Mouse (Mus musculus) thymus, adult 2 months (tissue): ENCODE measurements around the gene Tnfrsf19. TPM values are rescaled to one million over a fixed set of nuclear protein-coding genes. Genes with fewer than 3 reads are reported as not detected.

Experiments
- DNase-seq: peaks from one replicate; pipeline ENCODE4 v3.0.0; 2021
- H3K27ac ChIP-seq: fragments of 200-500 bp; 2 replicates; pipeline ENCODE4 v1.5.1; 2012; ENCODE audit warnings: low read length, control low read depth; ENCODE audit not compliant: control insufficient read depth, insufficient read depth
- H3K27me3 ChIP-seq: fragments of 200-500 bp; 2 replicates; pipeline ENCODE4 v1.6.1; 2012; ENCODE audit warnings: mild to moderate bottlenecking, low read length, moderate library complexity, mixed read lengths; ENCODE audit not compliant: control insufficient read depth, insufficient read depth
- H3K36me3 ChIP-seq: fragments of 200-500 bp; 2 replicates; pipeline ENCODE4 v1.6.1; 2012; ENCODE audit warnings: mild to moderate bottlenecking, low read length, moderate library complexity; ENCODE audit not compliant: control insufficient read depth, insufficient read depth
- H3K4me1 ChIP-seq: fragments of 200-500 bp; replicated peaks from 2 replicates; pipeline ENCODE4 v1.6.1; 2012; ENCODE audit warnings: low read length; ENCODE audit not compliant: control insufficient read depth, insufficient read depth
- H3K4me3 ChIP-seq: fragments of 200-500 bp; 2 replicates; pipeline ENCODE4 v1.5.1; 2012; ENCODE audit warnings: mild to moderate bottlenecking, low read length, control low read depth, moderate library complexity; ENCODE audit not compliant: control insufficient read depth, insufficient read depth
- CTCF ChIP-seq: fragments of 200-500 bp; IDR thresholded peaks from 2 replicates; pipeline ENCODE4 v1.5.1; 2012; ENCODE audit warnings: mild to moderate bottlenecking, control low read depth, low read length, moderate library complexity, borderline replicate concordance; ENCODE audit not compliant: control insufficient read depth, poor library complexity, insufficient read depth; ENCODE audit errors: extremely low read depth
- POLR2A ChIP-seq: fragments of 200-500 bp; IDR thresholded peaks from 2 replicates; pipeline ENCODE4 v1.6.1; 2012; ENCODE audit warnings: mild to moderate bottlenecking, low read length, control low read depth, moderate library complexity; ENCODE audit not compliant: control insufficient read depth, poor library complexity, insufficient read depth; ENCODE audit errors: extremely low read depth
- WGBS: fragments of 180-500 bp; shearing (Covaris S2); methylation state at CpG from one replicate; pipeline ENCODE4 v1.1.7; 2018; 5-methylcytosine and 5-hydroxymethylcytosine counted together
- polyA plus RNA-seq: library from polyadenylated mRNA; depleted of rRNA; stranded (reverse); fragments of >200 nt; gene quantifications from 2 replicates; pipeline ENCODE4 v1.2.3, GENCODE M21; 2012

The Tnfrsf19 gene
- polyA plus RNA-seq, 1 experiment: 4.6 TPM

GRCm38 (mm10) chr14:61024006-61024405 lies 22.3 kb downstream of the Tnfrsf19 start:
- DNase-seq: no peak
- Histone ChIP-seq H3K36me3 (no peaks in the 10 kb centered on the region), H3K27ac (no peak overlapping the region), H3K4me1 (no peaks in the 10 kb centered on the region), H3K4me3 (no peak overlapping the region), H3K27me3 (no peaks in the 10 kb centered on the region)
- 95% methylated on average over 7 of the region's 7 CpGs for WGBS
- TF ChIP-seq CTCF (no peak), POLR2A (no peak)

GRCm38 (mm10) chr14:61022383-61022782 lies 23.9 kb downstream of the Tnfrsf19 start:
- DNase-seq: no peak
- TF ChIP-seq CTCF (no peak), POLR2A (no peak)
- Histone ChIP-seq H3K27ac (no peak overlapping the region), H3K36me3 (no peaks in the 10 kb centered on the region), H3K27me3 (no peaks in the 10 kb centered on the region), H3K4me1 (no peaks in the 10 kb centered on the region), H3K4me3 (no peak overlapping the region)
- whole genome bisulfite sequencing: 87% methylated on average over 1 of the region's 1 CpGs

GRCm38 (mm10) chr14:61020968-61021367 lies 25.3 kb downstream of the Tnfrsf19 start:
- TF ChIP-seq POLR2A (no peak), CTCF (no peak)
- WGBS: 73% methylated on average over 2 of the region's 2 CpGs

GRCm38 (mm10) chr14:61019880-61020279 lies 26.4 kb downstream of the Tnfrsf19 start:
- Histone ChIP-seq H3K4me3 (no peak overlapping the region), H3K4me1 (no peaks in the 10 kb centered on the region), H3K27ac (no peak overlapping the region), H3K36me3 (no peaks in the 10 kb centered on the region), H3K27me3 (no peaks in the 10 kb centered on the region; the same call in 1 of the 2 replicates)
- TF ChIP-seq CTCF (no peak), POLR2A (no peak)
- 96% methylated on average over 1 of the region's 1 CpGs for WGBS
- no peak for DNase-seq

More at GRCm38 (mm10) chr14:61020968-61021367, 25.3 kb downstream of the Tnfrsf19 start:
- Histone ChIP-seq H3K27ac (no peak overlapping the region), H3K4me1 (no peaks in the 10 kb centered on the region), H3K4me3 (no peak overlapping the region), H3K36me3 (no peaks in the 10 kb centered on the region), H3K27me3 (no peaks in the 10 kb centered on the region)
- DNase-seq: no peak

GRCm38 (mm10) chr14:61014544-61014943 lies 31.7 kb downstream of the Tnfrsf19 start:
- DNase-seq: no peak
- no peaks in the 10 kb centered on the region for H3K36me3 ChIP-seq
- TF ChIP-seq POLR2A (no peak), CTCF (no peak)
- no peak overlapping the region for H3K4me3 ChIP-seq
- H3K4me1 ChIP-seq: peaks cover 7% of the 10 kb centered on the region
- H3K27me3 ChIP-seq: no peaks in the 10 kb centered on the region; the same call in 1 of the 2 replicates
- H3K27ac ChIP-seq: no peak overlapping the region
- WGBS: 98% methylated on average over 15 of the region's 15 CpGs

- Histone ChIP-seq H3K36me3 (no peaks in the 10 kb centered on the region), H3K27ac (no peak overlapping the region), H3K4me1 (peaks cover 7% of the 10 kb centered on the region), H3K4me3 (peak overlapping the region; percentile 18; the same call in 1 of the 2 replicates), H3K27me3 (no peaks in the 10 kb centered on the region; the same call in 1 of the 2 replicates)
- 10% methylated on average over 17 of the region's 17 CpGs for WGBS
- TF ChIP-seq POLR2A: no peak
- no peak for TF ChIP-seq CTCF
- peak; percentile 90 for DNase-seq
Observed at GRCm38 (mm10) chr14:61012397-61012931, 33.8 kb downstream of the Tnfrsf19 start.

- no peak for DNase-seq
- Histone ChIP-seq H3K36me3 (no peaks in the 10 kb centered on the region), H3K27ac (no peak overlapping the region), H3K27me3 (no peaks in the 10 kb centered on the region; the same call in 1 of the 2 replicates), H3K4me1 (peaks cover 7% of the 10 kb centered on the region), H3K4me3 (no peak overlapping the region)
- no peak for TF ChIP-seq CTCF
- TF ChIP-seq POLR2A: no peak
- 98% methylated on average over 8 of the region's 8 CpGs for WGBS
Observed at GRCm38 (mm10) chr14:61011621-61012174, 34.6 kb downstream of the Tnfrsf19 start.
